Mouse (Mus musculus) T-helper 17 cell (primary cell): ENCODE measurements at regions not wholly inside any gene's neighbourhood (a gene's known extent, or its start where the extent isn't known, plus 50 kb on each side); places are given as distances from the start of the nearest gene placed in this dataset.

ENCODE experiments used
- in situ Hi-C, 2 experiments: fragments of 300-600 bp; cut with MboI, MseI; formaldehyde crosslinking; loops; 1 replicate in 1 of 2; 2 replicates in 1 of 2; pipeline ENCODE4 v1.15.1; 2025; ENCODE audit warnings: high pct_unique_total_duplicates in 2 of 2

DNA sequence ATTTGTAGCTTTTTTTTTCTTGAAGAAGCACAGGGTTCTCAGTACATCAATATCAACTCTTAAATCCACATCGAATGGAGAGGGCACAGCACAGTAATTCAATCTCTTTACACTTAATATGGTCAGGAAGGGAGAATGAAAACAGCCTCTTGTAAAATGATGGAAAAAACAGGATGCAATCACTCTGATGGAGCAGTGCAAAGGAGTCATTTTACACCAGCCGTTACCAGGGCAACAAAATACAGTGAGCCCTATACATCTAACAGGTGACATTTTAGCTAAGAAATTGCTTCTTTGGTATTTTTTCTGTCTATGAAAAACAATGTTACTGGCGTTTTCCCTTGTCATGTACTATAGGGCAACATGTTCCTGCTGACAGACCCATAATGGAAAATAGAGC lies 459.9 kb upstream of the Tle4 start:
- in situ Hi-C loops = loop anchor here in 1 of 2 experiments (10.0 to 25.0 kb wide), 2 partner anchors 57 to 1396 kb away; partner anchors contain the start of gene Olfr1490

DNA sequence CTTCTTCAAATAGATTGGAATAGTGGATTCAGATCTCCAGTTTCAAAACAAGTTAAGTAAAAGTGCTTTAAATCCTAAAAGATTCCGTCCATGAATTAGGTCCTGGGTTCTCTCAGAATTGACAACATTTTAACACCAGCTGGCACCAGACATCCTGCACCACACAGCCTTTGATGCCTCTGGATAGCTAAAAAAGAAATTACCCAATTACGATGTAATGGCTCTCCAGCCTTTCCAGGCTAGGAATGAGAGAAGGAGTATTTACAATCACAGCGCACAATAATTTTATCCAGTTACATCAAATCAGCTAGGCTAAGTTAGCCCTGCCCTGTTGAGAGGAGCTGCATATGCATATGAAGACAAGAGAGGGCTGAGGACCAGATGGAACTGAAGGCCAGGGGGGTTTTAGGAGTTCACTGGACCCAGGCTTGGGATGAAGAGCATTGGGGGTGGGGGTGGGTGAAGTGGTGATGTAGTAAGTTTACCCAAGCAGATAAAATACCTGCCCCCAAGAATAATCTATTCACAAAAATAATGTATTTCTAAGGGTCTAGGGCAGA lies 455.8 kb upstream of the Tle4 start:
- in situ Hi-C loops = loop anchor here in 1 of 2 experiments (10.0 to 25.0 kb wide), 2 partner anchors 61 to 1391 kb away; partner anchors contain the start of gene Olfr1490

DNA sequence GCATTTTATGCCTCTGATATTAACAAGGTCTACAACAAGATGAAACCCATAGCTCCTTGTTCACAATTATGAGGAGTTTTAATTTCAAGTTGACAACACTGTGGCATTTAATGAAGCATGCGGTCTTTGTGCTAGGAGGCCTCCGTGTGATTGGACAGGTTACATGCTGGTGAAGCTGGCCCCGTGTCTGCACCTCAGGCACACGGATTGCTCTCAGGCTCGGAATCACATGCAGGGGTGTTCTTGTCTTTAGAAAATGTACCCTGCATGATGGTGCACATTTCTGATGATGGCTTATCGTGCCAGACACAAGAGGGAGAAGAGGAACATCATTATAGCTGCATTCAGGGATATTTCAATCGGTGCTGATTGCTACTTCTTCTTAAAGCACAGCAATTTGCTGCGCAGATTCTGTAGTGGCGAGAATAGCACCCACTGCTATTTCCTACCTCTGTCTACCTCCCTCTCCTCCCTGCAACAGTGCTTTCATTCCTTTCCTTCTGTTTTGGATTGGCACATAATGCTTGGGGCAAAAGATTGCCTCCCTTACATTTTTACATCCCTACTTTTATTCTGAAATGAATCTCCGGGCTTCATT lies 454.9 kb upstream of the Tle4 start:
- in situ Hi-C loops = loop anchor here in 1 of 2 experiments (10.0 to 25.0 kb wide), 2 partner anchors 62 to 1390 kb away; partner anchors contain the start of gene Olfr1490

DNA sequence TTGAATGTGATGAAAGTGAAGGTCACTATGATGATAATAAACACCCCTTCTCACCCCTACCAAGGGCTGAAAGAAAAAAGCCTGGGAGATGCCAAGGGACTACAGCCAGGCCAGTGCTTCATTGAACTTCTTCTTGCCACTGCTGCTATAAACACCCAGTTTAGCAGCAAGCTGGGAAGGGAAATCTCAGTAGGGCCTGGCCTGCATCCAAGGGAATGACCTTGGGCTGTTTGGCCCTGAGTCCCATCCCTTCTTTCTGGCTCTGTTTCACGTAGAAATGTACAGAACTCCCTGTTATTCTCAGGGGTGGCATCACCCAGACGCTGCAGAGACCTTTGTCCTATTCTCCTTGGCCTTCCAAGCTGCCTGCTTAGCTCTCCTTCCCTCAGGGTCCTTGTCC lies 450.0 kb upstream of the Tle4 start:
- in situ Hi-C loops = loop anchor here in 1 of 2 experiments (25.0 kb wide), 1 partner anchor 661 kb away; no protein-coding TSS in a partner anchor

DNA sequence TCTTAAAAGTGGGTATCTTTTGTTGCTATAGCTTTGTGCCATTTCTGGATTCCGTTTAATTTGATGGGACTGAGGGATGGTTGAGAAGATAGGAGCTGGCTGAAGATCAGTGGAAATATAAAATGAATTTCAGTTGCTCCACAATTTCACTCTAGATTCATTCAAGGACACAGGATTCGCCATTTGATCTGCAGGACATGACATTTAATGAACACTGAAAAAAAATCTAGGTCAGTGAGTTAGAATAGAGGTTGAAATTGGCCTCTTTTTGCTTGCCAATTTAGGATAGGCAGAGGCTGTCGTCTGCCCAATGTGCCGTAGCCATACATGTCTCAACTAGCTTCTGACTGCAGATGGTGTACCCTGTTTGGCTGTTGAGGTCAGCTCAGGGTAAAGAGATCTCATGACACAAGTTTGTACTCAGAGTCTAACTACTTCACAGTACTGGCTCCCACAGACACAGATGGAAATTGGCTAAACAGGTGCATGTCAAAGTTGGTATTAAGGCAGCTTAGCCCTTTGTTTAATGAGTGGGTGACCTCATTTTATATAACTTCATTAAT lies 449.5 kb upstream of the Tle4 start:
- in situ Hi-C loops = loop anchor here in 1 of 2 experiments (25.0 kb wide), 1 partner anchor 660 kb away; no protein-coding TSS in a partner anchor

DNA sequence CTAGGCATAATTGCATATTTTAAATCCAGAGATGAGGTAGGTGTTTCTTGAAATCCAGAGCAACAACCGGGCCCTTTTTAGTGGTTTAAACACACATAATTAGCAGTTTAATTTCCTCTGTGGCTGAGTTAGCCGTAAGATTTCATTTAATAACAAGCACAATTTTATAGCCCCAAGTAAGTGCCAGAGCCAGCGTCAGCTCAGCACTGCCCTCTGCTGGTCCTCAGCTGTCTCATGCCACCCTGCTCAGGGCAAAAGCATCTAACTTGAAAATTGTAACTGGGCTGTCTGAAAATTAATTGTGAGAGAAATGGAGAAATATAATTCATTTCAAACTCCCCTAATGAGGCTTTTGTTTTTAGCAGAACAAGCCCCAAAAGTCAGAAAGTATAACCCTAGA lies 437.7 kb upstream of the Tle4 start:
- in situ Hi-C loops = loop anchor here (10.0 to 25.0 kb wide), 2 partner anchors 648 to 671 kb away; no protein-coding TSS in a partner anchor

DNA sequence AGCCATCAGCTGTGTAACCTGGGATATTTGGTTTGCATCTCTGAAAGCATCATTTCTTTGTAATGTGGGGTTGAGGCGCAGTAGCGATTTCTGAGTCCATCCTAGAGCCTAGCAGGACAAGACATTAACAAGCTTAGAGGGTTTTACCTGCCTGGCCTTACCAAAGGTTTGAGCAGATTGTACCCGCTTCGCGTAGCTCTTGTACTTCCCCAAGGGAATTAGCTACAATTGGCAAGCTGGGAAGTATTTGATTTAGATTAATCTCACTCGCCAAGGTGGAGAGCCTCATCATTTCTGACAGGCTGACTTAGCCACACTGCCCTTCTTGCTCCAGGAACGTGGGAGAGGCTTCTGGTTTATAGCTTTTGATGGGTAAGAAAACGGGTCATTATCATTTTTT lies 436.1 kb upstream of the Tle4 start:
- in situ Hi-C loops = loop anchor here (5.0 to 25.0 kb wide), 4 partner anchors 647 to 1067 kb away; no protein-coding TSS in a partner anchor

DNA sequence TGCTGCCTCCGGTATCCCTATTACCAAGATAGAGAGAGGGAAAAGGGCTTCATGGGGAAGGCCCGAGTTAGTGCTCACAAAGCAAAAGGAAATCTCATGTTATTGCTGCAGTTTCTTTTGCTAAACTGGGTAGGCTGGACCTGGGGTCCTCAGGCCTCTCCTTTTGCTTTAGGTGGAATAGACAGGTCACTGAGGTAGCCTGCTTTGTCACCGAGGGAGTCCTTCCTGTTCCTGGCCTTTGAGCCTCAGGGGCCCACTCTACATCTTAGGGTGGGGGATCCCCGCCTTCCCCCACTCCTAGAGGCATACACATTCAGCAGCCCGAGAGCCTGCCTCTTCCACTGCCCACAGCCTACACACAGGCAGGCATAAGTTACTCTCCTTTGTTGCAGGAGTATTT lies 435.5 kb upstream of the Tle4 start:
- in situ Hi-C loops = loop anchor here (5.0 to 25.0 kb wide), 4 partner anchors 646 to 1066 kb away; no protein-coding TSS in a partner anchor

DNA sequence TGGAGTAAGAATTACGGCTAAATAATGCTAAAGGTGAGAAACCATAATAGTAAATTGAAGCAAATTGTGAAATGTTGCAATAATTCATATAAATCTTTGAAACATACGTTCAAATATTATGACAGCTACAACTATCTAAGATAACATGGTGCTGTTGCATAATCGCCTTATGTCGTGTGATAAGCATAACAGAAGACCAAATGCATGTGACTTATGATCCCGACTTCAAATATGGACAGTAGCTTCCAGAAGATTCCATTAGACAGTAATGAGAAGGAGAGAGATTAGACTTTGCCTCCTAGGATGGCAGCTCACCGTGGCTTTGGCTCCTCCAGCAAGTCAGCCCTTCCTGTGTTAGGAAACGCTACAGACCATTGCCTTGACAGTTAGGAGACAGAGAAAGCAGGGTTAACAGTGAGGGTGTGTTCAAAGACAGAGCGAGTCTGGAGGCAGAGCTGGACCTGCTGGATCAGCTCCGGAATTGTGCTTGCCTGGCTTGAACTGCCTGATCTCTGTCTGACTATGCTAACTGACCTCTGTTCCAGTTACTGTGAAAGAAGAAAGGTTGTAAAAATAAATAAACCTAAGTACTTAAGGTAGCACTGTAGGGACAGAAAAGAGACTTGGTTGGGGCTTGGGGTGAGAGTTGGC lies 434.6 kb upstream of the Tle4 start:
- in situ Hi-C loops = loop anchor here (5.0 to 25.0 kb wide), 4 partner anchors 645 to 1065 kb away; no protein-coding TSS in a partner anchor

DNA sequence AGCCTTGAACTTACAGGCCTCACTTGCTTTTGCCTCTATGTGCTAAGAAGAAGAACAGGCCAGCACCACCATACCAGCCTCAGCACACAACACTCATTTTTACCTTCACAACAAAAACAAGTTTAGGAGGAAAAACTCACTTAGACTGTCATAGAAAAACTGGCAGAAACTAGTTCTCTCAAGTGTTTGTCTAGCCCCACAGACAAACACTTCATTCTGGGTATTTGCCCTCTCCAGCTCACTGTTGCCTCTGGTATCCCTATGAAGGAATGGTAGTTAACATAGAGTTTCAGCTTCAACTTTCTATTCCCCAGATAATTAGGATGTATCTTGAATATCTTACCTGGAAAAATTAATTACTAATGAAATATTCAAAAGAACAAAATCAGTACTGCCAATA lies 433.6 kb upstream of the Tle4 start:
- in situ Hi-C loops = loop anchor here (5.0 to 25.0 kb wide), 4 partner anchors 644 to 1064 kb away; no protein-coding TSS in a partner anchor

DNA sequence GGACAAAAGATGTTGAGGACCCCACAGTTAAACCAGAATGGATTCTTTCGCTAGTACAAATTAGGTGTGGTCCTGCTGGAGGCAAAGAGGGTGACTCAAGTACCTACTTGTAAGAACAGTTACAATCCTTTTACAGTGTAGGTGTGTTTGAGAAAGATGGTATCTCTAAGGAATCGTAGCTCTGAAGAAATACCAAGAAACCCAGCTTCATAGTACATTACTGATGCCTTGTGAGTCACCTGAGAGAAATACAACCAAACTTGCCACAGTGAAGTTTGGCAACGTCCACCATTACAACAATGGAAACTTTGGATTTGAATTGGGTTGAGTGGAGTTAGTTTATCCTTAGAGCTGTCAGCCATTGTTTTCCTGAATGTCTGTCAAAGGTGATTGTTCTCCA lies 405.7 kb upstream of the Tle4 start:
- in situ Hi-C loops = no loop called here

DNA sequence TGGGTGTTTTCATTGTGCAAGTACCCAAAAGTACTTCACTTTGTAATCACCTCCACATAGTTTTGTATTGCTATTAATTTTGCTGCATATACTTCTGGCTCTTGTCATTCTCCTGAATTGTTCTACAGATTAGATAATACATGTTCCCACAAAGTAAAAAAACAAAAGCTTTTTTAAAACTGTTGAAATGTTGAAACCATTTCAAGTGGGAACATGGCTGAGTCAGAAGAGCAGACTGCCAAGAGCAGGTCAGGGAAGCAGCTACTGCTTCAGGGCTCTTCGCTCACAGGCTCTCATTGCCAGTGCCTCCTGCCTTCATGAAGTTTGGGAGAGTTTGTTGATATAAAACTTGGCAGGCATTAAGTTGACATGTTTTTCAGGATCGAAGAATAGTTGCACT lies 395.5 kb upstream of the Tle4 start:
- in situ Hi-C loops = no loop called here

DNA sequence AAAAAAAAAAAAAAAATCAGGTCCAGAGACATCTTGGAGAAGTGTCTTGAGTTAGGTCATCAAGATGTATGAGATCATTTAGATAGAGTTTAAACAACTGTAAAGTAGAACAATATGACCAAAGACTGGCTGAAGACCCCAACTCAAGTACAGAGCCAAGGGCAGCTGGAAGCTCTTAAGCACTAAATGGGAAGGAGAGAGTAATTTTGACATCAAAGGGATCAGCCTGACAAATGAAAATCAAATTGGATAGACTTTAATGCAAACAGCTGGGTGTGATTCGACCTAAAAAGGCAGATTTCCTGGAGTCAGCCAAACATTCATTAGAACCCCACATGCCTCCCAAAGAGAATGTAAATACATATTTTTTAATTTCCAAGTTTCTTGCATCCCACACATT lies 372.3 kb upstream of the Tle4 start:
- in situ Hi-C loops = no loop called here

DNA sequence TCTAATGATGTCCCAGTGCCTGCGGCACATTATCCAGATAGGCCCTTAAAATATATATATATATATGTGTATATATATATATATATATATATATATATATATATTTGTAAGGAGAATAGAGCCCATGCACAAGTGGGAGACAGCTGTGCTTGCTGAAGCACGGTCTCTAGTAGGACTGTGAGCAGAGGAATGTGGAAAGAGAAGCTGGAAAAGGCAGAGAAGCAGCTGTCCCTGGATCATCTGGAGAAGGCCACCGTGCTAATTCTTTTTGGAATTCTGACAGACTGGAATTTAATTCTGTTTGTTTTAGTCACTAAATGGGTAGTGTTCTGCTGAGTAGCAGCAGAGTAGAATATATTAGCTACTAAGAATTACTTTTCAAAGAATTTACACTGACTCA lies 370.4 kb upstream of the Tle4 start:
- in situ Hi-C loops = no loop called here

DNA sequence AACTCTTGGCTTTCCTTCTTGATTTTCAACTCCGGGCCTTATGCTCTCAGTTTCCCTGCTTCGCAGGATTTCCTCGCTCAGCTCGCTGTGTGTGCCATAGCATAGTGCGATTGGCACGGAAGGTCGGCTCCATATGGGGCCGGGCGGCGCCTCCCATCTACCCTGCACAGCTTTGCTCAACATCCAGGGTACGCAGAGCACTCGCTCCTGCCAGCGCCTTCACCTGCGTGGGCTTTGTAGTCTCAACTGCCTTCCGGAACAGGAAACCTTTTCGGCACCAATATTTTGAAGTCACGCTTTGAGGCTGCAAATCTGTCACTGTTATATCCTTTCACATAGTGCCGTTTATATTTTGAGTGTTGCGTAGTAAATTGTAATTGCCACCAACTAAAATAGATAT lies 359.9 kb upstream of the Tle4 start:
- in situ Hi-C loops = no loop called here

DNA sequence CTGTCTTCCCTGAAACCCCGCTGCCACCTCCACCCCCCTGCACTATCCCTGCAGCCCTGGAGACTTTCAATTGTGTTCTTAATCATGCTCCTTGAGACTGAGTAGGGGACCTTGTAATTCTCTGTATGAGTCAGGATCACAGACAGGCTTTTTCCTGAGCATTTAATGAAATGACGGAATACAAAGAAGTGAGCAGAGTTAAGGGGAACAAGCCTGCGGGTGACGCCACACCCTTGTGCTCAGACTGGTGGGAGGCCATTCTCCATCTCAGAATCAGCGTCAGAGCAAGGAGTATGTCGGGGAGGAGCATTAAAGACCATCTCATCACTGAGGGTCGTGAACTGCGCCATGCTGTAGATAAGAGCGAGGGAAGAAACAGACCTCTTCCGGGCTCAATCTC lies 359.3 kb upstream of the Tle4 start:
- in situ Hi-C loops = no loop called here

DNA sequence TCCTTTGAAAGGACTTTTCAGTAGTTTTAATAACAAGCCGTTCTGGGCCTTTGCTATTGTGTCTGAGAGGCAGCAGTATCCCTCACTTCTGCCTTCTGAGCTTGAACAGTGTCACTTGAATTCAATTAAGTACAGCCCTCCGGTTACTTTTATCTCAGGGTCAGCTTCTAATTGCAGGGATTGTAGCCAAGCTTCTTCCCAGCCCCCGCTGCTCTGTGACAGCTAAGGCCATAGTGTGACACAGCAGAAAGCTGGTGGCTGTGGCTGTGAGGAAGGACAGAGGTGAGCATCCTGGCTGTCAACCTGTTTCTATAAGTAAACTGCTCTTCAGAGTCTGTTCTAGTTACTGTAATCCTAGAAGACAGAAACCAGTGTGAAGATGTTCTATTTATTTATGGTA lies 358.5 kb upstream of the Tle4 start:
- in situ Hi-C loops = no loop called here

DNA sequence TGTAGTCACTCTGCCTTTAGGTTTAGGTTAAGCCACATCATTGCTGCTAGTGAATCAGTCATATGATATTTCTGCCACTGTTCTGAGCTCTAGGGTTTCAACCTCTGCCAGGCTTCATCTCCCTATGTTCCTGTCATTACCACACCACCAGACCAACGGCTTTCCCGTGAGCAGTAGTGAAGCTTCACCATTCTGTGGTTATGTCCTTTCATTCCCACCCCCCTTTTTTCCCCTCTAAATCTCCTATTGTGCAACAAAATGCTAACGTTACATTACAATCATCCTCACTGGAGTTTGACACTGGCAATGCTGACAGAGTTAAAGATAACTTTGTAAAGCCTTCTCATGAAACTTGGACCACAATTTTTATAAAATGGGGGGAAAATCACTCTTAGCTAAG lies 358.1 kb upstream of the Tle4 start:
- in situ Hi-C loops = no loop called here

DNA sequence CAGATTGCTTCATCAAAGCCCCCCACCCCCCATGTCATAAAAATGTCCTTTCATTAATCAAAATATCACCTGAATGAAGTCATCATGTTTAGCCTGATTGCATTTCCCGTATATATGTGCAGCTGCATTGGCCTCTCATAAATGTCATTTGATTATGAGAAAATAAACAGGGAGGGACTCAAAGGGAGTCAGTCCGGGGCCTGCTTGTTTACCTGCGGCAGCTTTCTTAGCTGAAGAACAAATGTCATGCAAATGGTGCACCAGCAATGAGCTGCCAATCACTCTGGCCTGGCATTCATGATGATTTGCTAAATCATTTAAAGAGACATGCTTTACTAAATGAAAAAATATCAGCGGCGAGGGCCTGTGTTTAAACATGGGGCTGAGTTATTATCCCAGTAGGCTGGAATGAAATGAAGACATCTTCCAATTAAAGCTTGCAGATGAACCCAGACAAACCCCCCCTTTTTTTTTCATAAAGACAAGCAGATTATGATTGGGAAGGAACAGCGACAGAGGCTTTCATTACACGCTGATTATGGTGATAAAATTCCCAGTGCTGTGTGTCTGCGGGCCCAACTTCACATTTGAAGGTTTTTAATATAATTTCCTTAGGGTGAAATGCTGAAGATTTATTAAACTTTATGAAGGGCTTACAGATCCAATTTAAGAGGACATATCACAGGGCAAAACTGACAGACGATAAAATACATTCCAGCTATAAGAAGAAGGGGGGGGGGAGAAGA lies 342.5 kb upstream of the Tle4 start:
- in situ Hi-C loops = no loop called here

DNA sequence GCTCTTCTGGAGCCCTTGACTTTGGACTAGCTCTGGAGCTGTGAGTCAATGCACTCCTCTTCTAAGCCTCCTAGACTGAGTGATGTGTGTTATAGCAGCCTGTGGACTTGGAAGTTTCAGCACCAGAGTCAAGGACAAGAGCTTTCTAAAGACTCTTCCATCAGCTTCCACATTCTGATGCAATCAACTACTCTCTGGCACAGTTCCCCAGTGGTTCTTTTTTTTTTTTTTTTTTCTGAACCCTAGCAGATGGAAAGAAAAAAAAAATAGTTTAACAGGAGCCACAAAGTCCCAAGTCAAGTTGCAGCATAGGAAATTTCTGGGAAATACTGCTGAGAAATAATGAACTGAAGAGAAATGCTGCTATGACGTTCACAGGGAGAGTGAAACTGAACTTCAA lies 324.4 kb upstream of the Tle4 start:
- in situ Hi-C loops = no loop called here

DNA sequence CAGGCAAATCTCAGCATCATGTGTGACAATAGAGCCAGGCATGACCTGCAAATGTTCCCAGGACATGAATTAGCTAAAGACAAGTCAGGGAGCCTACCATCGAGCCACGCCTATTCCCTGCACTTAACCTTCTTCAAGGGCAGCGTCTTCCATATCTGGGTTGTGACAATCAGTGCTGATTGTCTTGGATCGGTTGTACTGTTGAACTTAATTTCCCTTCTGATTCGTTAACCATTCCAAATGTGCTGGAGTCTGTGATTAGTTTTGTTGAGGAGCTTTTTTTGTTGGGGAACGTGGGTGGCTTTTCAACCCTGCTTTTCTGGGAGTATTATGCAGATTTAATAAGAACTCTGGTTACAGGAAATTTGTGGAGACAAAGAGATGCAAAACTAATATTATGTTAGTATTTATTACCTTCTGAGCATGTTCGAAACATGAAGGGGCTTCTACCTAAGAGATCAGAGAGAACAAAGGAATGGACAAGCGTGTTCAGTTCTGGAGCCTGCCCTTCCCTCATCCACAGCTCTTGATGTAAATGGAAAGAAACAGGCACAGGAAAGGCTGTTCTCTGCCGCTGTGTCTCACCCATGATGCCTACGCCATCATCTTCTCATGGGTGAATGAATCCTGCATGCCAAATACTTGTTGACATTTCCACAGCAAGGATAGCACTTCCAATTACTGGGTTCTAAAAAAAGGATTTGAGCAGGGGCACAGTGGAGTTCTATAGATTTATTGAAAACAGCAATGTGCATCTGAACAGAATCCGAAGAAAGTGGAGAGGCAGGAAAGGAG lies 313.4 kb upstream of the Tle4 start:
- in situ Hi-C loops = no loop called here
